Mouse (Mus musculus) neural tube, embryonic 12.5 days (tissue): ENCODE measurements around the gene Supt4a. TPM values are rescaled to one million over a fixed set of nuclear protein-coding genes. Genes with fewer than 3 reads are reported as not detected.

Experiments used
- ATAC-seq: fragments of 200-750 bp; cut with Nextera tagmentation; 2 replicates; pipeline ENCODE4 v1.8.0; 2017; ENCODE audit warnings: low read depth, mild to moderate bottlenecking, moderate TSS enrichment, moderate library complexity; ENCODE audit not compliant: low FRiP score
- H3K27ac ChIP-seq: fragments of 300-500 bp; sonication (generic); 2 replicates; pipeline ENCODE4 v1.5.1; 2016
- H3K27me3 ChIP-seq: fragments of 300-500 bp; sonication (generic); replicated peaks from 2 replicates; pipeline ENCODE4 v1.6.1; 2016; ENCODE audit warnings: mild to moderate bottlenecking
- H3K36me3 ChIP-seq: fragments of 300-500 bp; sonication (generic); 2 replicates; pipeline ENCODE4 v1.6.1; 2016; ENCODE audit warnings: mild to moderate bottlenecking
- H3K4me1 ChIP-seq: fragments of 300-500 bp; sonication (generic); 2 replicates; pipeline ENCODE4 v1.6.1; 2016
- H3K4me2 ChIP-seq: fragments of 300-500 bp; sonication (generic); replicated peaks from 2 replicates; pipeline ENCODE4 v1.6.1; 2016; ENCODE audit warnings: mild to moderate bottlenecking
- H3K4me3 ChIP-seq: fragments of 300-500 bp; sonication (generic); 2 replicates; pipeline ENCODE4 v1.5.1; 2016
- H3K9ac ChIP-seq: fragments of 300-500 bp; sonication (generic); 2 replicates; pipeline ENCODE4 v1.6.1; 2016; ENCODE audit warnings: mild to moderate bottlenecking
- H3K9me3 ChIP-seq: fragments of 300-500 bp; sonication (generic); 2 replicates; pipeline ENCODE4 v1.6.1; 2016; ENCODE audit warnings: mild to moderate bottlenecking
- WGBS: fragments of 180-500 bp; shearing (Covaris S2); methylation state at CpG from one replicate; pipeline ENCODE4 v1.1.7; 2016; 5-methylcytosine and 5-hydroxymethylcytosine counted together
- polyA plus RNA-seq: library from polyadenylated mRNA; unstranded; fragments of >200 nt; fragmentation: Nextera tagmentation; extraction: Ambion mirVana; gene quantifications from 2 replicates; pipeline ENCODE4 v1.2.1, GENCODE M21; 2016

Supt4a gene
- polyA plus RNA-seq, 1 experiment from 2014 or later = 149 TPM

DNA sequence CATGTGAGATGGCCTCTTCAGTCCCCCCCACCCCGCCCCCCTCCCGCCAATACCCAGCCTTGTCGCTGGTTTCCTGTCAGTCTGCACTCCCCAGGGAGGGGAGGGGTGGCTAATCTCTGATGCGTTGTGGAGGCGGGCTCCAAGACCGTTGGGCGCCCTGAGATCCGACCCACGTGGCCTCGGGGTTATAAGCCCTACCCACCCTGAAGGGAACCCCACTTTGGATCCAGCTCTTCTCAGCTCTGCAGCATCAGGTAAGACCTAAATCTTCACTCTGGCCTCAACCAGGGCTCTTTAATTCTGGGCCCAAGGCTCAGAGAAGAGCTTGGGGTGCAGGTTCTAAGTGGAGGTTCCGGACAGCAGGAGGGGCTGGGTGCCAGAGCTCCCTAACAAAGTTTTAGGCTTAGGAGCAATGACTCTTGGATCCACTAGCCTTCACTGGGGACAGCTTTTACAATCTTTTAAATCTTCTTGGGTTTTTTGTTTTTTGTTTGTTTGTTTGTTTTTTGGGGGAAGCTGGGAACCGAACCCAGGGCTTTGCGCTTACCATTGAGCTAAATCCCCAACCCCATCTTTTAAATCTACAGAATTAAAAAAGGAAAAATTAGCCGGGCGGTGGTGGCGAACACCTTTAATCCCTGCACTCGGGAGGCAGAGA, 18.1 kb downstream of the Supt4a start:
- WGBS = 78% methylated on average over 17 of the region's 17 CpGs
- H3K4me1 ChIP-seq = 0 out of 2 replicates have a peak, but pooled peaks cover under 1% of the 10 kb centered on the region
- H3K27ac ChIP-seq = no peak overlapping the region
- H3K36me3 ChIP-seq = no peaks in the 10 kb centered on the region
- ATAC-seq = no peak
- no peak overlapping the region for H3K9ac ChIP-seq
- H3K4me2 ChIP-seq = no peak overlapping the region
- H3K27me3 ChIP-seq = peaks cover 3% of the 10 kb centered on the region
- no peaks in the 10 kb centered on the region for H3K9me3 ChIP-seq
- no peak overlapping the region for H3K4me3 ChIP-seq

DNA sequence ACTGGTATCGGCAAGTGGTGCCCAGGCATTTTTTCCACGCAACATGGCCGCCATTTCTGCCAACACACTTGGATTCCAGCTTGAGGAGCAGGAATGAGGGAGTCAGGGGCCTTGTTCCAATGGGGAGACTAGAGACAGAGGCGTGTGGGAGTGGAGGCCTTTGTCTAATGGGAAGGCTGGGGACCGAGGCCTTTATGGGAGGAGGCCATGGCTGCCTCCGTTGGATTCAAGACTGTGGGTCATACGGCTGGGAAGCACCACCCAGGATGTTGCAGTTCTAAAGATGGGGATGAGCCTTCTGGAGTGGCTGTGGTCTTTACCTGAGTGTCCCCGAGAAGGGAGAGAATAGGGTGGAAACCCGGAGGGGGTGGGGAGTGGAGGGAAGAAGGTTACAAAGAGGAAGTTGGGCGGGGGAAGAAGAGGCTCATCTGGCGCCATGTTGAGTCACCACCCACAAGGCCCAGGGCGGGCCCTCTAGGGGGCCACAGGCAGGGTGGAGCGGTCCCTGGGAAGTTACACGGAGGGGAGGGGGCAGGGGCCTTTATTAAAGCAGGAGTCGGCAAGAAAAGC, 19.0 kb downstream of the Supt4a start:
- H3K9ac ChIP-seq = no peak overlapping the region
- no peaks in the 10 kb centered on the region for H3K36me3 ChIP-seq
- no peaks in the 10 kb centered on the region for H3K9me3 ChIP-seq
- no peak overlapping the region for H3K4me3 ChIP-seq
- no peak overlapping the region for H3K4me2 ChIP-seq
- H3K4me1 ChIP-seq = peaks cover 9% of the 10 kb centered on the region; the same call in 1 of the 2 replicates
- 89% methylated on average over 15 of the region's 15 CpGs for WGBS
- no peak for ATAC-seq
- H3K27me3 ChIP-seq = peaks cover 12% of the 10 kb centered on the region
- H3K27ac ChIP-seq = no peak overlapping the region

DNA sequence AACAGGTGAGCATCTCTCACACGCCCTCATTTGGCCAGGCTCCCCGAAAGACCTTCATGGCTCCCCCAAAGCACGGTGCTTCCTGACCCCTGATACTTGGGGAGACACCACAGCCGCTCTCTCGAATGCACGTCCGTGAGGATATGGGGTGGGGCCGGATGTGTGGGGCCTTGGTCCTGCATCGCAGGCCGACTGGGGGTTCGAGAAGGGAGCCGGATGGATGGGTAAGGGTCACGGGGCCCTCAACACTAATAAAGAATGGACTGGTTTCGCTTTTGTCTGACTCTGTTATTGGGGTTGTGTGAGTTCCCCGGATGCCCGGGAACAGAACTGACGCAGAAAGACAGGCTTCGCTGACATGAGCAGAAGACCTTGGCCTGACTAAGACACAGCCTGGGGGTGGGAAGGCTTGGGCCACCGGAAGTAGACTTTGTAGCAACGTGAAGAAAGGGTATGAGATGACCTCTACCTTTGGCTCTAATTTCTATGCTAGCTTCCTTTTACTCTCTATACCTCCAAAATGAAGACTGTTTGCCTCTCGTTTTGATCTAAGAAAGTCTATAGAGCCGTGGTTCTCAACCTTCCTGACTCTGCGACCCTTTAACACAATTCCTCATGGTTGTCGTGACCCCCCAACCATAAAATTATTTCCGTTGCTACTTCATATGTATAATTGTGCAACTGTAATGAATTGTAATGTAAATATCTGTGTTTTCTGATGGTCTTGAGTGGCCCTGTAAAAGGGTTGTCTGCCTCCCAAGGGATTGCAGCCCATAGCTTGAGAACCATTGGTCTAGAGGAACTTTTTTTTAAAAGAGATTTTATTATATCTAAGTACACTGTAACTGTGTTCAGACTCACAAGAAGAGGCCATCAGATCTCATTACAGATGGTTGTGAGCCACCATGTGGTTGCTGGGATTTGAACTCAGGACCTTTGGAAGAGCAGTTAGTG, 19.9 kb downstream of the Supt4a start:
- Histone ChIP-seq H3K9me3 (no peaks in the 10 kb centered on the region), H3K4me3 (no peak overlapping the region), H3K4me1 (peaks cover 15% of the 10 kb centered on the region), H3K27ac (no peak overlapping the region), H3K27me3 (peaks cover 21% of the 10 kb centered on the region), H3K36me3 (no peaks in the 10 kb centered on the region), H3K4me2 (no peak overlapping the region), H3K9ac (no peak overlapping the region)
- 90% methylated on average over 25 of the region's 25 CpGs for WGBS
- ATAC-seq = no peak

DNA sequence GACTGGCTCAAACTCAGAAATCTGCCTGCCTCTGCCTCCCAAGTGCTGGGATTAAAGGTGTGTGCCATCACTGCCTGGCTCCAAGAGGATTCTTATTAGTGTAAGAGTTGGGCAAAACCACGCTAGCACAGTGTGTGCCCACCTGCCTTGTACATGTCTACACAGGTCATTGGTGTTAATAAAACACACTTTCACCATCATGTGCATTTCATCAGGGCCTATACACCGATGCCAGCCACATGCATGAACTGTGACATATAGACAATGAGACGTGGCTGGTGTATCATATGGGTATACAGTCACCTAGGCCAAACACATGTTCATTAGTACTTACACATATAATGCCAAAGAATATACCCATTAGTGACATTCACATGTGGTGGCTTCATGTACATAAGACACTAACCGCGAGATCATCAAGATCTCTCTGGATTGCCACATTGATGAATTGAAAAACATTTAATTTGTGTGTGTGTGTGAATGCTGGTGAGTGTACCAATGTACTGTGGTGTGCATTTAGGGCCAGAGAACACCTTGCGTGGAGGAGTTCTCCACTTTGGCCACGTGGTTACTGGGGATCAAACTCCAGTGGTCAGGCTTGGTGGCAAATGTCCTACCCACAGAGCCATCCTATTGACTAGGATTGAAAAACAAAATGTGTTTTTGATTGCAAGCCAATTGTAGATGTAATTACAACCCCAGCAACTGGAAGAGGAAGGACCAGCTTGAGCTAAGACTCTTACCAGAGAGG, 21.0 kb downstream of the Supt4a start:
- Histone ChIP-seq H3K4me1 (peaks cover 24% of the 10 kb centered on the region), H3K9ac (no peak overlapping the region), H3K4me2 (no peak overlapping the region), H3K27ac (no peak overlapping the region), H3K4me3 (no peak overlapping the region), H3K36me3 (no peaks in the 10 kb centered on the region), H3K9me3 (no peaks in the 10 kb centered on the region), H3K27me3 (peaks cover 32% of the 10 kb centered on the region)
- 84% methylated on average over 7 of the region's 7 CpGs for WGBS
- ATAC-seq = no peak

DNA sequence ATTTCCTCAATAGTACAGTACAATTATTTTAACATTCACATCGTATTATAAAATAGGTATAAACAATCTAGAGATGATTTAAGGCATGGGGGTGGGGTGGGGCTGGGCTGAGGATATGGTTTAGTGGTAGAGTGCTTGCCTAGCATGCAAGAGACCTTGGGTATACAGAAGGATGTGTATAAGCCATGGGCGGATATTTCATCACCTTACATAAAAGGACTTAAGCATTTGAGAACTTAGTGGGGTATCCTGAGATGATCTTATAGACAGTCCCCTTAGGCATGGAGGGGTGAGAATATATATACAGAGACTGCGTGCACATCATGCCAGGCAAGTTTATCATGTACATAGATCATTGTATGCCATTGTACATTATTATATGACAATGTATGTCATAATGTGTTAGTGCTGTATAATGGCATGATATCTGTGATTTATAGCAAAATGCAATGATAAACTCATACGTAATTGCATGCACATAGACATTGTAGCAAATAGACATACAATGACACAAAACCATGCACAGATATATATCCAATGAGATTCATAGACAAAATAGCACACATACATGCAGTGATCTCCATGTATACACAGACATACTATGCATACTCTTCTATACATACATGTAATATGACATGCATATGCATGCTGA, 21.7 kb downstream of the Supt4a start:
- no peaks in the 10 kb centered on the region for H3K9me3 ChIP-seq
- no peak overlapping the region for H3K4me2 ChIP-seq
- peaks cover 32% of the 10 kb centered on the region for H3K4me1 ChIP-seq
- no peak overlapping the region for H3K9ac ChIP-seq
- WGBS = 76% methylated on average over 4 of the region's 4 CpGs
- no peak for ATAC-seq
- H3K27me3 ChIP-seq = peaks cover 39% of the 10 kb centered on the region
- no peaks in the 10 kb centered on the region for H3K36me3 ChIP-seq
- H3K27ac ChIP-seq = no peak overlapping the region
- H3K4me3 ChIP-seq = no peak overlapping the region

DNA sequence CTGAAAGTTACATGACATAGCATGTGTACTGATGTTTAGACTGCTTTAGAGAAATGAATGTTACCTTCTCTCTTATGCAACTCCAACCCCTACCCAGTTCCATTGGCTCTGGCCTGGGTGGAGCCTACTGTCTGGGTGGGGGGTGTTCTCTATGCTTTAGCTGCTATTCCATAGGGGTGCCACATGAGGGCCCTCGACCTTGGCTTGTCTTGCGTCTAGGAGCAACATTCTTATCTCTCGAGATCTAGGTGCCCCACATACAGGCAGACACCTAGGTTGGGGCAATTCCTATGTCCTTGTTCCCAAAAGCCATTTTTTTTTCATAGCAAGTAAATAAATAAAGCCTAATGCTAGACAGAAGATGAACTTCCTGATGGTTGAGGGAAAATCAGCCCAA, 22.3 kb downstream of the Supt4a start:
- 8% methylated on average over 3 of the region's 3 CpGs for WGBS
- no peak for ATAC-seq
- H3K4me2 ChIP-seq = peak overlapping the region; percentile 96
- no peaks in the 10 kb centered on the region for H3K36me3 ChIP-seq
- no peaks in the 10 kb centered on the region for H3K9me3 ChIP-seq
- peaks cover 44% of the 10 kb centered on the region for H3K27me3 ChIP-seq
- no peak overlapping the region for H3K27ac ChIP-seq
- H3K9ac ChIP-seq = peak overlapping the region; percentile 67; the same call in 1 of the 2 replicates
- no peak overlapping the region for H3K4me3 ChIP-seq
- H3K4me1 ChIP-seq = peaks cover 36% of the 10 kb centered on the region

DNA sequence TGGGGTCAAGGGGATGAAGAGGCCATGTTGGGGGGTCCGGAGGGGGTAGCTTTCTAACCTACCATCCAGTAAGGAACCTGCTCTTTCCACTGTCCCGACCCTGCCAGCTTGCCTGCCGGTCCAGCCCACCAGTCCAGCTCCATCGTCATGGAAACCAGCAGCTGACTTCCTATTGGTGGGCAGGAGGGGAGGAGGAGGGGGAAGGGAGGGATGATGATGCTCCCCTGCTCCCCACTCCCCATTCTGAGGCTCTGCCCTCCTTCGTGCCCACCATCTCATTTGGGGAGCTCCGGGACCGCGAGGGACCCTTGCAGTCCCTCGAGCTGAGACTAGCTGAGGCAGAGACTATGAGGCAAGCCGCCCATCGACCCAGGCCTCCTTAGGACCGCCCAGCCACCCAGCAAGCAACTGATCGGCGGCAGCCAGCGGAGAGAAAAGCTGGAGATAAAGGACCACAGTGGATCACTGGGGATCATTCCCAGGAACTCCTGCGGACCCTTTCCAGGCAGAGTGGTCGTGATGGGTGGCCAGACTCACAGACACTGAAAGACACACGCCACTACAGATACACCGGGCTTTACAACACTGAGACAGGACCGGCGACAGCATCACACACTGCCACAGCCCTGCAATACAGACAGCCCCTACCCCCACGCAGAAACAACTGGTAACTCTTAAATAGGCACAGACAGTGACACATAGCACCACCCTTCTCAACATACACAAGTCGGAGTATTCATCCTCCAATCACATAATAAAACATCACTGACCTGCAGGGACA, 23.1 kb downstream of the Supt4a start, which contains the start of gene Tspoap1:
Gene Tspoap1, plus strand, starts transcription at position 241 of the 781 bp plus-strand sequence.
- Histone ChIP-seq H3K36me3 (no peaks in the 10 kb centered on the region), H3K27ac (no peak within 1 kb of the TSS; the same call in 1 of the 2 replicates), H3K27me3 (peaks cover 53% of the 10 kb centered on the region), H3K9ac (peak within 1 kb of the TSS; percentile 67), H3K4me1 (peaks cover 42% of the 10 kb centered on the region), H3K4me2 (peak within 1 kb of the TSS; percentile 96), H3K9me3 (no peaks in the 10 kb centered on the region), H3K4me3 (peak within 1 kb of the TSS; percentile 40)
- peak; percentile 73; the same call in 1 of the 2 replicates for ATAC-seq
- 5% methylated on average over 23 of the region's 23 CpGs for WGBS

DNA sequence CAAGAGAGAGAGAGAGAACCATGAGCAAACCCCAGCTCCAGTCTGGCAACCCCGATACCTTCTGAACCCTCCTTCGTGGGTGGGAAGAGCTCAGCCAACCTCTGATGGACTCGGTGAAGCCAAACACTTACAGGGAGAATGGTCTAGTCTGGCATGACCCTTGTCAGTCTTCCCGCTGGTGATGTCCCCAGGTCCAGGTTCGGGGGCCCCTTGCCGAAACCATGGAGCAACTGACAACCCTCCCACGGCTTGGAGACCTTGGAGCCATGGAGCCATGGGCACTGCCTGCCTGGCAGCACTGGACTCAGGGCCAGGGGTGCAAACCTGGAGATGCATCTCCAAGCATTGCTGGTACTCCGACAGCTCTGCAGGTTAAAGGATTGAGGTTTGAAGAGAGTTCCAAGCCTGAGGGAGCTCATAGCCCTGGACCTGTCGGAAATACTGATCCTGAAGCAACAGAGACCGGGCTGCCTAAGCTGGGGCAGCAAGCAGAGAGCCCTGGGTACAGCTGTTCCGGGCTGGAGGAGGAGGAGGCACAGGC, 23.9 kb downstream of the Supt4a start:
- Histone ChIP-seq H3K9ac (peak overlapping the region; percentile 67), H3K4me2 (peak overlapping the region; percentile 96), H3K27me3 (peaks cover 61% of the 10 kb centered on the region), H3K4me1 (peaks cover 42% of the 10 kb centered on the region), H3K36me3 (no peaks in the 10 kb centered on the region), H3K9me3 (no peaks in the 10 kb centered on the region), H3K4me3 (peak overlapping the region; percentile 40), H3K27ac (no peak overlapping the region)
- no peak for ATAC-seq
- 62% methylated on average over 11 of the region's 11 CpGs for WGBS

DNA sequence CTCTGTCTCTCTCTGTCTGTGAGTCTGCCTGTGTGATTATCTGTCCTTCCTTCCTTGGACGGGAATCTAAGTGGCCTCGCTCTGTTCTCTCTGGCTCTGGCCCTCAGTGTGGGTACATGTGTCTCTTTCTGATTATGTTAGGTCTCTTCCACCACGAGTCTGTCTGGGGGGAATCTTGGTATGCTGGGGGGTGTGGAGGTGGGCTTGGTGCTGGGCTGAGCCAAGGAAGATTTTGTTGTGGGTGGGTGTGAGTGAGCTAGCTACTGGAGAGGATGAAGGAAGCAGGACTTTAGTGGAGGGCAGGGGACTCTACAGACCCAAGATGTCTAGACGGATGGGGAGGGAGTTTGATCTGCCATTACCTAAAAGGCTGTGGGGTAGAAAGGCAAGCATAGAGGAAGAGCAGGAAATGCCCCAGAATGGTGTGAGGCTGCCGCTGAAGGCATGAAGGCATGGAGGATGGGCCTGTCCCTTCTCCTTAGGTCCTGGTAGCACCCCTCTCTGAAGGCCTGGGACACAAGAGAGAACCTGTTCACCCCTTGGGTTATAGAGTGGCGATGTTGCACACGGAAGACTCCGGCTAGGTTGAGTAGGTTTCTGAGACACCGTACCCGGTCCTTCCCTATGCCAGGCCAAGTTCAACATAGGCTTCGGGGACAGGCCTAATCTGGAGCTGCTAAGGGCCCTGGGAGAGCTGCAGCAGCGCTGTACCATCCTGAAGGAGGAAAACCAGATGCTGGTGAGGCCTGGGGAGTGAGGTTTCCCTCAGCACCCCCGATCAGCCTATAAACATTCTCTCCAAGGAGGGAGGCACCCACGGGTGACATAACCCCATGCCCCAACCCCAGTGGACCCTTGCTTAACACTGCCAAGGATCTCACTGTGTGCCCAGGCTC, 24.7 kb downstream of the Supt4a start:
- peak overlapping the region; percentile 44 for H3K9ac ChIP-seq
- H3K4me3 ChIP-seq = peak overlapping the region; percentile 64
- no peak overlapping the region for H3K27ac ChIP-seq
- no peak for ATAC-seq
- no peaks in the 10 kb centered on the region for H3K9me3 ChIP-seq
- peak overlapping the region; percentile 96 for H3K4me2 ChIP-seq
- peaks cover 69% of the 10 kb centered on the region for H3K27me3 ChIP-seq
- peaks cover 42% of the 10 kb centered on the region for H3K4me1 ChIP-seq
- H3K36me3 ChIP-seq = no peaks in the 10 kb centered on the region
- 77% methylated on average over 14 of the region's 14 CpGs for WGBS
